Mouse (Mus musculus): ENCODE measurements around the gene Ttc17. TPM values are rescaled to one million over a fixed set of nuclear protein-coding genes. Genes with fewer than 3 reads are reported as not detected.

Gene Ttc17
- polyA plus RNA-seq, 1 experiment from 2014 or later, result 26.0 TPM

GRCm38 (mm10) chr2:94283526-94283925, 123.0 kb downstream of the Ttc17 start:
- no peak overlapping the region for H3K4me2 ChIP-seq
- H3K9me3 ChIP-seq, result no peaks in the 10 kb centered on the region
- H3K9ac ChIP-seq, result no peak overlapping the region
- ATAC-seq (ENCODE audit: low FRiP score, low read depth), result no peak
- no peak overlapping the region for H3K4me3 ChIP-seq
- H3K36me3 ChIP-seq, result no peaks in the 10 kb centered on the region
- 82% methylated on average over 6 of the region's 6 CpGs for WGBS
- no peaks in the 10 kb centered on the region for H3K27me3 ChIP-seq
- no peak overlapping the region for H3K27ac ChIP-seq (replicated peaks)
- no peaks in the 10 kb centered on the region; the same call in 1 of the 2 replicates for H3K4me1 ChIP-seq (replicated peaks)

- Histone ChIP-seq H3K4me1 (replicated peaks) (0 out of 2 replicates have a peak, but pooled peaks cover 1% of the 10 kb centered on the region), H3K36me3 (no peaks in the 10 kb centered on the region), H3K4me2 (no peak overlapping the region), H3K9ac (no peak overlapping the region), H3K27me3 (no peaks in the 10 kb centered on the region), H3K27ac (replicated peaks) (no peak overlapping the region), H3K9me3 (no peaks in the 10 kb centered on the region), H3K4me3 (no peak overlapping the region)
- WGBS, result 89% methylated on average over 5 of the region's 5 CpGs
- ATAC-seq (ENCODE audit: low FRiP score, low read depth), result no peak
These were observed 126.9 kb downstream of the Ttc17 start for GRCm38 (mm10) chr2:94279596-94279995.

- Histone ChIP-seq H3K36me3 (no peaks in the 10 kb centered on the region), H3K9me3 (no peaks in the 10 kb centered on the region), H3K4me3 (no peak overlapping the region), H3K9ac (no peak overlapping the region), H3K4me1 (replicated peaks) (peaks cover 12% of the 10 kb centered on the region), H3K27ac (replicated peaks) (no peak overlapping the region), H3K4me2 (no peak overlapping the region), H3K27me3 (no peaks in the 10 kb centered on the region)
- WGBS, result 71% methylated on average over 4 of the region's 4 CpGs
- ATAC-seq (ENCODE audit: low FRiP score, low read depth), result no peak
These were observed 130.4 kb downstream of the Ttc17 start for GRCm38 (mm10) chr2:94276103-94276502.

GRCm38 (mm10) chr2:94275658-94276057, 130.8 kb downstream of the Ttc17 start:
- no peak overlapping the region for H3K9ac ChIP-seq
- no peak overlapping the region for H3K4me3 ChIP-seq
- H3K27ac ChIP-seq (replicated peaks), result no peak overlapping the region
- no peak for ATAC-seq (ENCODE audit: low FRiP score, low read depth)
- no peaks in the 10 kb centered on the region for H3K36me3 ChIP-seq
- no peaks in the 10 kb centered on the region for H3K9me3 ChIP-seq
- WGBS, result 88% methylated on average over 3 of the region's 3 CpGs
- H3K4me2 ChIP-seq, result no peak overlapping the region
- no peaks in the 10 kb centered on the region for H3K27me3 ChIP-seq
- peaks cover 12% of the 10 kb centered on the region for H3K4me1 ChIP-seq (replicated peaks)

GRCm38 (mm10) chr2:94273154-94274021, 133.1 kb downstream of the Ttc17 start:
- Histone ChIP-seq H3K4me1 (replicated peaks) (peaks cover 12% of the 10 kb centered on the region), H3K4me3 (peak overlapping the region; percentile 52), H3K9ac (peak overlapping the region; percentile 56), H3K27me3 (no peaks in the 10 kb centered on the region), H3K27ac (replicated peaks) (peak overlapping the region; percentile 84), H3K36me3 (no peaks in the 10 kb centered on the region), H3K4me2 (peak overlapping the region; percentile 89), H3K9me3 (no peaks in the 10 kb centered on the region)
- WGBS, result under 1% methylated on average over 72 of the region's 72 CpGs
- peak; percentile 87 for ATAC-seq (ENCODE audit: low FRiP score, low read depth)

- Histone ChIP-seq H3K4me1 (replicated peaks) (peaks cover 30% of the 10 kb centered on the region), H3K27ac (replicated peaks) (no peak overlapping the region), H3K9ac (no peak overlapping the region), H3K27me3 (no peaks in the 10 kb centered on the region), H3K36me3 (no peaks in the 10 kb centered on the region), H3K4me2 (no peak overlapping the region), H3K9me3 (no peaks in the 10 kb centered on the region), H3K4me3 (no peak overlapping the region)
- no peak for ATAC-seq (ENCODE audit: low FRiP score, low read depth)
- WGBS, result 94% methylated on average over 10 of the region's 10 CpGs
These were observed 135.3 kb downstream of the Ttc17 start for GRCm38 (mm10) chr2:94271176-94271575.

GRCm38 (mm10) chr2:94268835-94269234, 137.7 kb downstream of the Ttc17 start:
- Histone ChIP-seq H3K27ac (replicated peaks) (no peak overlapping the region), H3K9ac (no peak overlapping the region), H3K36me3 (no peaks in the 10 kb centered on the region), H3K4me1 (replicated peaks) (peaks cover 40% of the 10 kb centered on the region), H3K9me3 (no peaks in the 10 kb centered on the region), H3K27me3 (no peaks in the 10 kb centered on the region), H3K4me2 (no peak overlapping the region), H3K4me3 (no peak overlapping the region)
- 90% methylated on average over 8 of the region's 8 CpGs for whole genome bisulfite sequencing
- no peak for ATAC-seq (ENCODE audit: low FRiP score, low read depth)

GRCm38 (mm10) chr2:94267213-94267850, 139.2 kb downstream of the Ttc17 start:
- H3K27ac ChIP-seq (replicated peaks), result peak overlapping the region; percentile 81; the same call in 1 of the 2 replicates
- 18% methylated on average over 4 of the region's 4 CpGs for WGBS

GRCm38 (mm10) chr2:94266381-94267160, 139.9 kb downstream of the Ttc17 start:
- H3K9me3 ChIP-seq, result no peaks in the 10 kb centered on the region
- 28% methylated on average over 7 of the region's 7 CpGs for WGBS
- peak overlapping the region; percentile 62; the same call in 1 of the 2 replicates for H3K4me2 ChIP-seq
- H3K36me3 ChIP-seq, result no peaks in the 10 kb centered on the region
- H3K27me3 ChIP-seq, result no peaks in the 10 kb centered on the region
- H3K4me3 ChIP-seq, result no peak overlapping the region
- peak overlapping the region; percentile 81; the same call in 1 of the 2 replicates for H3K27ac ChIP-seq (replicated peaks)
- 0 out of 2 replicates have a peak overlapping the region, but pooled peaks have one; percentile 16 for H3K9ac ChIP-seq
- H3K4me1 ChIP-seq (replicated peaks), result peaks cover 51% of the 10 kb centered on the region
- ATAC-seq (ENCODE audit: low FRiP score, low read depth), result no peak

More at GRCm38 (mm10) chr2:94267213-94267850, 139.2 kb downstream of the Ttc17 start:
- Histone ChIP-seq H3K4me2 (no peak overlapping the region), H3K27me3 (no peaks in the 10 kb centered on the region), H3K36me3 (no peaks in the 10 kb centered on the region), H3K9me3 (no peaks in the 10 kb centered on the region), H3K4me3 (no peak overlapping the region), H3K4me1 (replicated peaks) (peaks cover 49% of the 10 kb centered on the region), H3K9ac (0 out of 2 replicates have a peak overlapping the region, but pooled peaks have one; percentile 16)
- no peak for ATAC-seq (ENCODE audit: low FRiP score, low read depth)

GRCm38 (mm10) chr2:94265221-94266191, 141.0 kb downstream of the Ttc17 start:
- H3K27me3 ChIP-seq, result no peaks in the 10 kb centered on the region
- peak overlapping the region; percentile 43 for H3K4me3 ChIP-seq
- H3K4me1 ChIP-seq (replicated peaks), result peaks cover 51% of the 10 kb centered on the region
- peak overlapping the region; percentile 81 for H3K27ac ChIP-seq (replicated peaks)
- H3K4me2 ChIP-seq, result peak overlapping the region; percentile 62
- H3K9me3 ChIP-seq, result no peaks in the 10 kb centered on the region
- peak overlapping the region; percentile 36 for H3K9ac ChIP-seq
- peak; percentile 68 for ATAC-seq (ENCODE audit: low FRiP score, low read depth)
- no peaks in the 10 kb centered on the region for H3K36me3 ChIP-seq
- WGBS, result under 1% methylated on average over 16 of the region's 16 CpGs

GRCm38 (mm10) chr2:94264631-94265098, 141.8 kb downstream of the Ttc17 start:
- Histone ChIP-seq H3K4me1 (replicated peaks) (peaks cover 51% of the 10 kb centered on the region), H3K9me3 (no peaks in the 10 kb centered on the region), H3K27ac (replicated peaks) (peak overlapping the region; percentile 81), H3K27me3 (no peaks in the 10 kb centered on the region), H3K4me3 (peak overlapping the region; percentile 43), H3K4me2 (peak overlapping the region; percentile 62), H3K36me3 (no peaks in the 10 kb centered on the region), H3K9ac (peak overlapping the region; percentile 36)
- peak; percentile 64 for ATAC-seq (ENCODE audit: low FRiP score, low read depth)
- 0% methylated on average over 11 of the region's 12 CpGs for WGBS
